Comparison of ENCODE assay signal across 8 mouse cellular contexts in genomic region chr2:152436983-152437860, GRCm38 (mm10). TPM values are rescaled to one million over a fixed set of nuclear protein-coding genes. Genes with fewer than 3 reads are reported as not detected.
DNase-seq lines count a peak whose midpoint lies in the region; ATAC-seq and TF ChIP-seq lines count a peak whose summit lies in the region.

No protein-coding gene starts in this region.

- no peaks in the 10 kb centered on the region for H3K79me2 ChIP-seq in CH12.LX (replicated peaks; ENCODE audit: control insufficient read depth, extremely low read depth, insufficient read depth, poor library complexity, severe bottlenecking)

- in situ Hi-C loops in CH12.LX (cut with MboI; ENCODE audit: low pct_ligation_motif_present, low pct_unique_long_range_greater_than_20kb, low sequenced_read_pairs) = no loop called here

- no peak overlapping the region for H3K27ac ChIP-seq in CH12.LX (ENCODE audit: insufficient read depth, low read depth)
- no peak overlapping the region for H3K27ac ChIP-seq in forebrain, embryonic 11.5 days (ENCODE audit: low read depth, low read length)
- H3K27ac ChIP-seq in heart, embryonic 16.5 days (ENCODE audit: low read length) = peak overlapping the region; percentile 97
- H3K27ac ChIP-seq in liver, embryonic 13.5 days = no peak overlapping the region
- no peak overlapping the region for H3K27ac ChIP-seq in neural tube, embryonic 11.5 days (ENCODE audit: low read depth, low read length)
- no peak overlapping the region for H3K27ac ChIP-seq in stomach, embryonic 16.5 days (ENCODE audit: low read length)

- peak; percentile 47 to 86 for TF ChIP-seq CTCF in CH12.LX (conservative IDR thresholded peaks at IDR 0.05 in 1 of 2, IDR thresholded peaks at IDR 0.05 in 1 of 2; ENCODE audit: low read depth in 2 of 2, low read length in 2 of 2)

- H3K4me2 ChIP-seq in CH12.LX (ENCODE audit: insufficient read depth, low read depth, poor library complexity, severe bottlenecking) = no peak overlapping the region
- H3K4me2 ChIP-seq in forebrain, embryonic 11.5 days (ENCODE audit: low read depth, low read length, severe bottlenecking) = peak overlapping the region; percentile 70
- H3K4me2 ChIP-seq in heart, embryonic 16.5 days (ENCODE audit: low read depth, low read length) = peak overlapping the region; percentile 77
- peak overlapping the region; percentile 72 for H3K4me2 ChIP-seq in liver, embryonic 13.5 days
- H3K4me2 ChIP-seq in neural tube, embryonic 11.5 days (ENCODE audit: low read depth) = peak overlapping the region; percentile 49
- H3K4me2 ChIP-seq in stomach, embryonic 16.5 days (ENCODE audit: low read depth, low read length) = peak overlapping the region; percentile 62

- H3K9ac ChIP-seq in CH12.LX (ENCODE audit: insufficient read depth, low read depth) = no peak overlapping the region
- peak overlapping the region; percentile 60 for H3K9ac ChIP-seq in forebrain, embryonic 11.5 days (ENCODE audit: low read length)
- peak overlapping the region; percentile 78 for H3K9ac ChIP-seq in heart, embryonic 16.5 days (ENCODE audit: low read length)
- no peak overlapping the region for H3K9ac ChIP-seq in liver, embryonic 13.5 days
- peak overlapping the region; percentile 31; the same call in 1 of the 2 replicates for H3K9ac ChIP-seq in neural tube, embryonic 11.5 days (ENCODE audit: low read length)
- H3K9ac ChIP-seq in stomach, embryonic 16.5 days (ENCODE audit: low read length) = peak overlapping the region; percentile 69

- H3K4me3 ChIP-seq in CH12.LX (replicated peaks in 1 of 3; ENCODE audit: low read depth in 2 of 3, low read length in 2 of 3, poor library complexity in 1 of 3) = no peak overlapping the region
- peak overlapping the region; percentile 28 for H3K4me3 ChIP-seq in forebrain, embryonic 11.5 days (ENCODE audit: low read depth, low read length)
- H3K4me3 ChIP-seq in heart, embryonic 16.5 days (ENCODE audit: low read length) = peak overlapping the region; percentile 43
- H3K4me3 ChIP-seq in liver, embryonic 13.5 days (replicated peaks) = peak overlapping the region; percentile 51
- H3K4me3 ChIP-seq in neural tube, embryonic 11.5 days (ENCODE audit: low read depth, low read length) = peak overlapping the region; percentile 28
- H3K4me3 ChIP-seq in stomach, embryonic 16.5 days (replicated peaks; ENCODE audit: low read length) = peak overlapping the region; percentile 40

- H3K9me3 ChIP-seq in CH12.LX (replicated peaks; ENCODE audit: low read length) = no peaks in the 10 kb centered on the region
- no peaks in the 10 kb centered on the region for H3K9me3 ChIP-seq in forebrain, embryonic 11.5 days (ENCODE audit: control insufficient read depth, low read length)
- no peaks in the 10 kb centered on the region for H3K9me3 ChIP-seq in heart, embryonic 16.5 days (replicated peaks; ENCODE audit: control insufficient read depth, low read length)
- no peaks in the 10 kb centered on the region for H3K9me3 ChIP-seq in liver, embryonic 13.5 days (replicated peaks)
- no peaks in the 10 kb centered on the region for H3K9me3 ChIP-seq in neural tube, embryonic 11.5 days (ENCODE audit: control insufficient read depth, low read length)
- no peaks in the 10 kb centered on the region for H3K9me3 ChIP-seq in stomach, embryonic 16.5 days (replicated peaks; ENCODE audit: control insufficient read depth, low read length)

- DNase-seq in CH12.LX (ENCODE audit: extremely low read depth) = peak; percentile 51
- DNase-seq in c-Kit-positive CD71-positive TER-119-negative erythroid progenitor cells, embryonic 14.5 days (ENCODE audit: low read depth) = peak; percentile 64
- peak; percentile 93 for DNase-seq in forebrain, embryonic 11.5 days (ENCODE audit: low spot score)
- peak; percentile 83 to 86 for DNase-seq in kidney, postnatal 25 days
- peak; percentile 64 for DNase-seq in liver, embryonic 13.5 days
- peak; percentile 89 for DNase-seq in neural tube, embryonic 11.5 days (ENCODE audit: low spot score)

- TF ChIP-seq POLR2A in CH12.LX (IDR thresholded peaks at IDR 0.05; ENCODE audit: low read depth, low read length) = no peak

- H3K27me3 ChIP-seq in CH12.LX (replicated peaks) = peaks cover 76% of the 10 kb centered on the region
- H3K27me3 ChIP-seq in forebrain, embryonic 11.5 days (ENCODE audit: control insufficient read depth, insufficient read depth, low read length) = no peaks in the 10 kb centered on the region
- no peaks in the 10 kb centered on the region for H3K27me3 ChIP-seq in heart, embryonic 16.5 days (ENCODE audit: control insufficient read depth, insufficient read depth, low read length)
- no peaks in the 10 kb centered on the region for H3K27me3 ChIP-seq in liver, embryonic 13.5 days
- no peaks in the 10 kb centered on the region for H3K27me3 ChIP-seq in neural tube, embryonic 11.5 days (ENCODE audit: control insufficient read depth, insufficient read depth, low read length)
- no peaks in the 10 kb centered on the region for H3K27me3 ChIP-seq in stomach, embryonic 16.5 days (ENCODE audit: control insufficient read depth, insufficient read depth, low read length)

- TF ChIP-seq RAD21 in CH12.LX (IDR thresholded peaks at IDR 0.05; ENCODE audit: low read depth, low read length) = peak; percentile 41

- H3K36me3 ChIP-seq in CH12.LX (replicated peaks in 1 of 2; ENCODE audit: control insufficient read depth in 1 of 2, insufficient read depth in 1 of 2, low read length in 1 of 2) = no peaks in the 10 kb centered on the region
- no peaks in the 10 kb centered on the region for H3K36me3 ChIP-seq in forebrain, embryonic 11.5 days (ENCODE audit: control insufficient read depth, insufficient read depth, low read length)
- H3K36me3 ChIP-seq in heart, embryonic 16.5 days (ENCODE audit: control insufficient read depth, insufficient read depth) = no peaks in the 10 kb centered on the region
- no peaks in the 10 kb centered on the region for H3K36me3 ChIP-seq in liver, embryonic 13.5 days
- no peaks in the 10 kb centered on the region for H3K36me3 ChIP-seq in neural tube, embryonic 11.5 days (ENCODE audit: control insufficient read depth, insufficient read depth, low read length)
- H3K36me3 ChIP-seq in stomach, embryonic 16.5 days (ENCODE audit: control insufficient read depth, insufficient read depth, low read length) = no peaks in the 10 kb centered on the region

- dilution Hi-C loops in CH12.LX (cut with MboI; ENCODE audit: extremely low pct_ligation_motif_present, extremely low pct_unique_long_range_greater_than_20kb, low sequenced_read_pairs) = no loop called here

- TF ChIP-seq EP300 in CH12.LX (IDR thresholded peaks at IDR 0.05; ENCODE audit: low read length) = no peak

- peak; percentile 85 for ATAC-seq in forebrain, embryonic 11.5 days (replicated peaks; ENCODE audit: low FRiP score)
- ATAC-seq in heart, embryonic 16.5 days (replicated peaks; ENCODE audit: extremely low read depth, insufficient read depth, low FRiP score) = peak; percentile 75
- ATAC-seq in liver, embryonic 13.5 days (ENCODE audit: low read depth) = peak; percentile 60
- ATAC-seq in neural tube, embryonic 11.5 days (ENCODE audit: insufficient read depth, low FRiP score, low TSS enrichment) = peak; percentile 82
- peak; percentile 78; the same call in 1 of the 2 replicates for ATAC-seq in stomach, embryonic 16.5 days (ENCODE audit: insufficient read depth, low FRiP score)

- H3K4me1 ChIP-seq in CH12.LX (ENCODE audit: control insufficient read depth in 1 of 2, insufficient read depth in 2 of 2) = peaks cover 2 to 3% of the 10 kb centered on the region in 2 experiments; a peak in 2 of 4 replicates
- H3K4me1 ChIP-seq in forebrain, embryonic 11.5 days (replicated peaks; ENCODE audit: control insufficient read depth, insufficient read depth, low read length) = no peaks in the 10 kb centered on the region; the same call in 1 of the 2 replicates
- peaks cover 18% of the 10 kb centered on the region for H3K4me1 ChIP-seq in heart, embryonic 16.5 days (ENCODE audit: control insufficient read depth, insufficient read depth, low read length)
- H3K4me1 ChIP-seq in liver, embryonic 13.5 days (replicated peaks) = peaks cover 19% of the 10 kb centered on the region
- no peaks in the 10 kb centered on the region for H3K4me1 ChIP-seq in neural tube, embryonic 11.5 days (ENCODE audit: control insufficient read depth, insufficient read depth, low read length)
- no peaks in the 10 kb centered on the region for H3K4me1 ChIP-seq in stomach, embryonic 16.5 days (ENCODE audit: control insufficient read depth, insufficient read depth, low read length)

- WGBS in forebrain, embryonic 11.5 days = 4% methylated on average over 22 of the region's 23 CpGs
- 3% methylated on average over 23 of the region's 23 CpGs for WGBS in heart, embryonic 16.5 days
- 2% methylated on average over 23 of the region's 23 CpGs for WGBS in liver, embryonic 13.5 days (ENCODE audit: insufficient replicate concordance)
- WGBS in neural tube, embryonic 11.5 days = 3% methylated on average over 22 of the region's 23 CpGs
- WGBS in stomach, embryonic 16.5 days = 2% methylated on average over 23 of the region's 23 CpGs

RNA-seq across cellular contexts. Expression of gene 6820408C15Rik, which starts 21.8 kb away (rescaled TPM):
- not detected in 2 replicates for total RNA-seq in CH12.LX (2012; rRNA removed)
- total RNA-seq in CH12.LX (2014; rRNA removed) = not detected in 2 replicates
- polyA plus RNA-seq in CH12.LX (2012; ENCODE audit: insufficient read length, low read depth) = not detected in 2 replicates
- polyA plus RNA-seq in forebrain, embryonic 11.5 days (2014; fragmentation: Nextera tagmentation; extraction: Ambion mirVana) = 0.41 and 0.79 TPM in 2 replicates
- 3.5 TPM in 2 replicates for polyA plus RNA-seq in heart, embryonic 16.5 days (2015; fragmentation: Nextera tagmentation; extraction: Ambion mirVana)
- polyA plus RNA-seq in liver, embryonic 13.5 days (2015; fragmentation: Nextera tagmentation; extraction: Ambion mirVana) = 0.21 and 0.27 TPM in 2 replicates
- polyA plus RNA-seq in neural tube, embryonic 11.5 days (2014; fragmentation: Nextera tagmentation; extraction: Ambion mirVana) = 0.22 and 0.52 TPM in 2 replicates
- polyA plus RNA-seq in stomach, embryonic 16.5 days (2015; fragmentation: Nextera tagmentation; extraction: Ambion mirVana) = 0.26 and 0.79 TPM in 2 replicates

RNA-seq across cellular contexts. Expression of gene Zcchc3, which starts 22.4 kb away (rescaled TPM):
- total RNA-seq in CH12.LX (2012; rRNA removed) = not detected in 2 replicates
- total RNA-seq in CH12.LX (2014; rRNA removed) = not detected in 2 replicates
- polyA plus RNA-seq in CH12.LX (2012; ENCODE audit: insufficient read length, low read depth) = not detected in 2 replicates
- 59.4 and 63.9 TPM in 2 replicates for polyA plus RNA-seq in forebrain, embryonic 11.5 days (2014; fragmentation: Nextera tagmentation; extraction: Ambion mirVana)
- 24.3 and 26.0 TPM in 2 replicates for polyA plus RNA-seq in heart, embryonic 16.5 days (2015; fragmentation: Nextera tagmentation; extraction: Ambion mirVana)
- 14.0 and 16.2 TPM in 2 replicates for polyA plus RNA-seq in liver, embryonic 13.5 days (2015; fragmentation: Nextera tagmentation; extraction: Ambion mirVana)
- 52.7 and 55.2 TPM in 2 replicates for polyA plus RNA-seq in neural tube, embryonic 11.5 days (2014; fragmentation: Nextera tagmentation; extraction: Ambion mirVana)
- 17.1 and 19.9 TPM in 2 replicates for polyA plus RNA-seq in stomach, embryonic 16.5 days (2015; fragmentation: Nextera tagmentation; extraction: Ambion mirVana)

RNA-seq across cellular contexts. Expression of gene Defb23, which starts 27.2 kb away (rescaled TPM):
- total RNA-seq in CH12.LX (2012; rRNA removed) (not detected in 2 replicates), CH12.LX (2014; rRNA removed) (not detected in 2 replicates)
- polyA plus RNA-seq in CH12.LX (2012; ENCODE audit: insufficient read length, low read depth) = not detected in 2 replicates
- not detected in 2 replicates for polyA plus RNA-seq in forebrain, embryonic 11.5 days (2014; fragmentation: Nextera tagmentation; extraction: Ambion mirVana)
- polyA plus RNA-seq in heart, embryonic 16.5 days (2015; fragmentation: Nextera tagmentation; extraction: Ambion mirVana) = not detected in 2 replicates
- not detected in 2 replicates for polyA plus RNA-seq in liver, embryonic 13.5 days (2015; fragmentation: Nextera tagmentation; extraction: Ambion mirVana)
- not detected in 2 replicates for polyA plus RNA-seq in neural tube, embryonic 11.5 days (2014; fragmentation: Nextera tagmentation; extraction: Ambion mirVana)
- polyA plus RNA-seq in stomach, embryonic 16.5 days (2015; fragmentation: Nextera tagmentation; extraction: Ambion mirVana) = not detected in 2 replicates

RNA-seq across cellular contexts. Expression of gene Sox12, which starts 39.4 kb away (rescaled TPM):
- total RNA-seq in CH12.LX (2012; rRNA removed) (not detected in 2 replicates), CH12.LX (2014; rRNA removed) (not detected in 2 replicates)
- polyA plus RNA-seq in CH12.LX (2012; ENCODE audit: insufficient read length, low read depth) = 0.09 TPM in 1 of 2 replicates, not detected in the other
- 20.4 and 22.9 TPM in 2 replicates for polyA plus RNA-seq in forebrain, embryonic 11.5 days (2014; fragmentation: Nextera tagmentation; extraction: Ambion mirVana)
- polyA plus RNA-seq in heart, embryonic 16.5 days (2015; fragmentation: Nextera tagmentation; extraction: Ambion mirVana) = 5.4 and 7.3 TPM in 2 replicates
- 1.6 TPM in 2 replicates for polyA plus RNA-seq in liver, embryonic 13.5 days (2015; fragmentation: Nextera tagmentation; extraction: Ambion mirVana)
- polyA plus RNA-seq in neural tube, embryonic 11.5 days (2014; fragmentation: Nextera tagmentation; extraction: Ambion mirVana) = 19.1 and 21.4 TPM in 2 replicates
- polyA plus RNA-seq in stomach, embryonic 16.5 days (2015; fragmentation: Nextera tagmentation; extraction: Ambion mirVana) = 4.5 and 5.2 TPM in 2 replicates

RNA-seq across cellular contexts. Expression of gene Defb20, which starts 39.6 kb away (rescaled TPM):
- not detected in 2 replicates for total RNA-seq in CH12.LX (2012; rRNA removed)
- not detected in 2 replicates for total RNA-seq in CH12.LX (2014; rRNA removed)
- not detected in 2 replicates for polyA plus RNA-seq in CH12.LX (2012; ENCODE audit: insufficient read length, low read depth)
- polyA plus RNA-seq in forebrain, embryonic 11.5 days (2014; fragmentation: Nextera tagmentation; extraction: Ambion mirVana) = not detected in 2 replicates
- not detected in 2 replicates for polyA plus RNA-seq in heart, embryonic 16.5 days (2015; fragmentation: Nextera tagmentation; extraction: Ambion mirVana)
- not detected in 2 replicates for polyA plus RNA-seq in liver, embryonic 13.5 days (2015; fragmentation: Nextera tagmentation; extraction: Ambion mirVana)
- not detected in 2 replicates for polyA plus RNA-seq in neural tube, embryonic 11.5 days (2014; fragmentation: Nextera tagmentation; extraction: Ambion mirVana)
- polyA plus RNA-seq in stomach, embryonic 16.5 days (2015; fragmentation: Nextera tagmentation; extraction: Ambion mirVana) = not detected in 2 replicates

Comparison
In these comparisons a context has a peak if more than half of its experiments do, and no peak if none do; other contexts are left out.
1. H3K4me3 ChIP-seq: peak in forebrain, embryonic 11.5 days (single experiment), heart, embryonic 16.5 days (single experiment), liver, embryonic 13.5 days (single experiment), neural tube, embryonic 11.5 days (single experiment) and stomach, embryonic 16.5 days (single experiment); none in CH12.LX (0 of 3).
2. H3K9ac ChIP-seq: peak in forebrain, embryonic 11.5 days (single experiment), heart, embryonic 16.5 days (single experiment), neural tube, embryonic 11.5 days (single experiment) and stomach, embryonic 16.5 days (single experiment); none in CH12.LX (single experiment) and liver, embryonic 13.5 days (single experiment).
3. RNA of gene Zcchc3, which starts 22.4 kb away (polyA plus RNA-seq): 59.4 to 63.9 TPM in forebrain, embryonic 11.5 days, 52.7 to 55.2 TPM in neural tube, embryonic 11.5 days, 24.3 to 26.0 TPM in heart, embryonic 16.5 days, 17.1 to 19.9 TPM in stomach, embryonic 16.5 days and 14.0 to 16.2 TPM in liver, embryonic 13.5 days; not detected in CH12.LX; every median in the first group is over 10 times any median in the second.
4. Peak in every context shown above with its lines, with median percentiles within 50 percentile points of each other: DNase-seq and ATAC-seq.